Mouse (Mus musculus): ENCODE results near the gene Stag1.
"Not testable (repeated sequence)": the region's sequence is repeated elsewhere in the genome, so short reads cannot be mapped to it uniquely, and the experiment has no call there.

Stag1 gene

DNA sequence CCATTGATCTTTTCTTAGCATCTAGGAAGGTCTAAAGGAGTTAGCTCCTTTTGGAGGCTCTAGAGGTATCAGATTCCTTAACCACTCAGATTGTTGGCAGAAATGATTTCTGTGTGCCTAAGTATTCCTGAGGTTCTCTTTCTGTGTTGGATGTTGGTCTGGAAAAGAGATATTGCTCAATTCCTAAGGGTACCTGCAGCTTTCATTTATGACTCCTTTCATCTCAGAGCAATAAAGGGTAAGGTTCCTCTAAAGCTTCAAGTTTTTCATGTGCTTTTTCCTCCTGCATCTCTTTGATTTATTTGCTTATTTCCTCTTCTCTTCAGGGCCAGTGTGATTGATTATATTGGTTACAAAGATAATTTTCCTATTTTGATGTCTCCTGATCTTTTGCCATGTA, 84.7 kb downstream of the Stag1 start:
- in situ Hi-C loops (cut with MboI): no loop called here

DNA sequence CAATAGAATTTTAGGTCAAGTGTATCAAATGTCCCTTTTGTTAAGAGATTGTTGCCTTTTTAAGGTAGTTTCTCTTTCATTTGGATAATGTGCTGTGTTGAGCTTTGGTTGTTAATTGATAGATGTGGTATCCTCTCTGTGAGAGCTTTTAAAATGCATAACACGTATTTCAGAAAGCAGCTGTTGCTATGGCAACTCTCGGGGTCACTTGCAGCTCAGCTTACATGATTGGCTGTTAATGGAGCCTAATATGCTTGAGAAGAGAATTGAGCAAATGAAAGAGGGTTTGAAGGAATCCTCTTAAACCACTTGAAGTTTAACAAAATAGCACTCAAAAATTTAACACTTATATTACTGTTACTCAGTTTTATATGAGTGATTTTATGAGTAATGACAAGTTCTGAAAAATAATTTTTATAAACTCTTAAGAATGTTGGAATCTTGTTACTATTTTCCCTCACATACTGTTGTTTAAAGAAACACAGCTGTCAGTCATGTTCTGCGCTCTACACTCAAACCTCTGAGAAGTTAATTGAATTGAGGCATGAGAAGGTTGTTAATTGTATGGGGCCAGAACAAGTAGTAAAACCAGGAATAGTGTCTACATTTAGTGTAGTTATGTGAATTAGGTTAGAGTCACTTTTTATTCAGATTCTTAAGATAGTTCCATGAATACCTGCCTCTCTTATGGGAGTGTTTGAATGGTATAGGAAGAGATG, 88.3 kb downstream of the Stag1 start:
- in situ Hi-C loops (cut with MboI): no loop called here

DNA sequence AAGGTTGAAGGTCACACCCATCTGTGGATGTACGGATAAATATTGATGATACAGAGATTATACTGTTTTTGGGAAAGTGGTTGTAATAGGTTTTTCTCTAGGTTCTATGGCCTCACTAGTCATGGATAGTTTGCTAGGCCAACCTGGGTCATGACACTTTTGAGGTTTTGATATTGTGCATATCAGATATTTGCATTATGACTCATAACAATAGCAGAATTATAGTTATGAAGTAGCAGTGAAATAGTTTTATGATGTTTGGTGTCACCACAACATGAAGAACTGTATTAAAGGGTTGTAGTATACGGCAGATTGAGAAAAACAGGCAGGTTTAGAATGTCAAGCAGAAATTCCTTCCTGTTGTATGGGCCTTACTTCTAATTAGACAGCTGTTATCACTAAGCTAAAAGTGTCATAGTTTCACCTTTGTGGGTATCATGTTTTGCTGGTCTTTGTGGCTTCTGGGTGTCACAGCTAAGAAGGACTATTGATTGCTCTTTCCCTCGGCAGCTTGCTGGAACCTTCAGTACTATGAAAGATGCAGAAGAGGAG, 92.2 kb downstream of the Stag1 start:
- in situ Hi-C loops (cut with MboI): no loop called here

DNA sequence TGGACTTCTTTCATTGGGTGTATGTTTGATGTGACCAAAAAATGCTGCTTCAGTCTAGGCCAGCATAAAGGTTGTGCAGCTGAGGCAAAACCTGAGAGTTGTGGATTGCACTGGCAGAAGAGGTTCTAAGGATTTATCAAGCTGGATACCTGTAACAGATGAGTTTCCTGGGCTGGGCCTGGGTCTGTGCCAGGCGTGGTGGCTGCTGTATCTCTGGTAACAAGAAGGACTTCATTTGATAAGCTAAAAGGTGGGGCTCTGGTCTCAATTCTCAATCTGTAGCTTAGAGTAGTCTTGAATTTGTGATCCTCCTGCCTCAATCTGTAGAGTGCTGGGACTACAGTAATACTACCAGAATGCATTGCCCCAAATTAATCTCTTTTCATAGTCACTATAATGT, 94.6 kb downstream of the Stag1 start:
- in situ Hi-C loops (cut with MboI): no loop called here

DNA sequence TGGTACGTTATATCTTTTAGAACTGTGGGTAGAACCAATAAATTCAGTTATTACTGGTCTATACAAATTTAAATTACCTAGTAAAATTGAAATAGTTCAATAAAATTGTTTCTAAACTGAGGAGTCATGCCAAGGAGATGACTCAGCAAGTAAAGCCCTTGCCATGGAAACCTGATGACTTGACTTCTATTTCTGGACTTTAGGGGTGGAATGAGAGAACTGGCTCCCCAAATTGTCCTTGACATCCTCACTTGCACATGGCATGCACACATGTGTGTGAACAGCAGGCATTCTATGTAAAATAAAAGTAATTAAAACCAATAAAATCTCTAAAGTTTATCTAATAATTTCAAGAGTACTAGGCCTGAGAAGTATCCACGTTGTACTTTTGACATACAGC, 98.9 kb downstream of the Stag1 start:
- in situ Hi-C loops (cut with MboI): no loop called here

DNA sequence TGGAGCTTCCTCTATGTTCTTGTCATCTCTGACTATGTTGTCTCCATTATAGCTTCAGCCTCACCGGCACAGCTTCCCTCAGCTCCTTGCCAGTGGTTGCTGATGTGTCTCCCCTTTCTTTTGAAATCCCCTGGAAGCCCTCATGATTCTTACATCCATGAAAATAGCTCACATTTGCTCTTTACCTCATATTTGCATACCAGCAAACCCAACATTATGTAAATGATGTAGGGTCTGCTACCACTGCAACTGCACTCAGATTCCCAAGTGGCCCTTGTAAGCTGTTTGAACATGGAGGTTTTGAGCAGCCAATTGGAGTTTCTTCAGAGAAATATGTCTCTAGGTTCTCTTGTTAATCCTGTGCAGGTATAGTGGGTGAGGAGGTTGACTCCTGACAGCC, 110.0 kb downstream of the Stag1 start:
- in situ Hi-C loops (cut with MboI): no loop called here

DNA sequence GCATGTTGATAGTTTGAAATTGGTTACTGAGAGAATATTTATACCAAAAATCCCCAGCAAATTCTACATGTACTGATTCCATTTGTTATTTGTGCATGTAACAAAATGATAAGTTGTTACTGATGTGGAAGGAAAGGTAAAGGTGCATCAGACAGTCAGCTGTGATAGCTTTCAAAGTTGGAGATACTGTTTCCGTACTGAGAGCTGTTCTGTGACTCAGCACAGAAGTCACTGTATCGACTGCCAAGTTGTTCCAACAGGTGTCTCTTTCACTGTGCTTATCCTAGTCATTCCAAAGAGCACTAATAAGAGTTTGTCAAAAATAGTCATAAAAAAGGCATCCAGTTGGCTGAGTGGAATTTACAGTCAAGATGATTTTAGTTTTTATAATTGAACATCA, 114.1 kb downstream of the Stag1 start:
- in situ Hi-C loops (cut with MboI): no loop called here

DNA sequence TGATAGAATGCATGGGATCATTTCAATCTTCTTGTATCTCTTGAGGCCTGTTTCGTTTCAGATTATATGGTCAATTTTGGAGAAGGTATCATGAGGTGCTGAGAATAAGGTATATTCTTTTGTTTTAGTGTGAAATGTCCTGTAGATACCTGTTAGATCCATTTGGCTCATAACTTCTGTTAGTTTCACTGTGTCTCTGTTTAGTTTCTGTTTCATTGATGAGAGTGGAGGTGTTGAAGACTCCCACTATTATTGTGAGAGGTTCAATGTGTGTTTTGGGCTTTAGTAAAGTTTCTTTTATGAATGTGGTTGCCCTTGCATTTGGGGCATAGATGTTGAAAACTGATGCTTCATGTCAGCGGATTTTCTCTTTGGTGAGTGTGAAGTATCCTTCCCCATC, 127.2 kb downstream of the Stag1 start:
- in situ Hi-C loops (cut with MboI): not testable (repeated sequence)

DNA sequence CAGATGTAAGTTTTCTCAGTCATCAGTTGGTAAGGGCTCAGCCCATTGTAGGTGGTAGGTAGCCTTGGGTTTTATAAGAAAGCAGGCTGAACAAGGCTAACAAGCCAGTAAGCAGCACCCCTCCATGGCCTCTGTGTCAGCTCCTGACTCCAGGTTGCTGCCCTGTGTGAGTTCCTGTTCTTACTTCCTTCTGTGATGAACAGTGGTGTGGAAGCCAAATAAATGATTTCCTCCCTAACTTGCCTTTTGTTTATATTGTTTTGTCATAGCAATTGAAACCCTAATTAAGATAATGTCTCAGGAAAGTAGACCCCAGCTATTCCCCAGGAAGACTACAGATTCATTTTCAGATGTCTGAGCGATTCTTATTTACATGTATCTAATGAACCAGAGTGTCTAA, 134.2 kb downstream of the Stag1 start:
- in situ Hi-C loops (cut with MboI): no loop called here

DNA sequence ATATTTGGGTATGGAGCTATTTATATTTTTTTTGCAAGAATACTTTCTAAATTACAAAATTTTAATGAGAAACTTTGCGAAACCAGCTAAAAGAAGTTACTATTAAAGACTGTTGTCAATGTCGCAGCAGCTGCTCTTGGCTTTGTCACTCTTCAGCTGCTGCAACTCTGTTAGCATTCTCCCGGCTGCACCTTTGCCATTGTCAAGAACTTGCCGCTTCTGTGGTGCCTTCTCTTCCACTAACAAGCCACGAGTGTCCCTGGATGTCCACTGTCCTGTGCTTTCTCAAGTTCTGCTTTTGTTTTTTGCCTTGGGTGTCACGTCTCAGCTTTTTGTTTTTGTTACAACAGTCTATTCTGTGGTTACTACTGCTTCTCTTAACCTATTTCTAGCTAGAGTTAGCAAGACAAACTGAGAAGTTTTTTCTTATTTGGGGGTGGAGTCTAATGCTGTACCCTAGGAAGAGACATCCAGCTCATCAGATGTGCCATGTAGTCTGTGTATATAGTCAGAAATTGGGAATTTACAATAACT, 136.4 kb downstream of the Stag1 start:
- in situ Hi-C loops (cut with MboI): no loop called here

DNA sequence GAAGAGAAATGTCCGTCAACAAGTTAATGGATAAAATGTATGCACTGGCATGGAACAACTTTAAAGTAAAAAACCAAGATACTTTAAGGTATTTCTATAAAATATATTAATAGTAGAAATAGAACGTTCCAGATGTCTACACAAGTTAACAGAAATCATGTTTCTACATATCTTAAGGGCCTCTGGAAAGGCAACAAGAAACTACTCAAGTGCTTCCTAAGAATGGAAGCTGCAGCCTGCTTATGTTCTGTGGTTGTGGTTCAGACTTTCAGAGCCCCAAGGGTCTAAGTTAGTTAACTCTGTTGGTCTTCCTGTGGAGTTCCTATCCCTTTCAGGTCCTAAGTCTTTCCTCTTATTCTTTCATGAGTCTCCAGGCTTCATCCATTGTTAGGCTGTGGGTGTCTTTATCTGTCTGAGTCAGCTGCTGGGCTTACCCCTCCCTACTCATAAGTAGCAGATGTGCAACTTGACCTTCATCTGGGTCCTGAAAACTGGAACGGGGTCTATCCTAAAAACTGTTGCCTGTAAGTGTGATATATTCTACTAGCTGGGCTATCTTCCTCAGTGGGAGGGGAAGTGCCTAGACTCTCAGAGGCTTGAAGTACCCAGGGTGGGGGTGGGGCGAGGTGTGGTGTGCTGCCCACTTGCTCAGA, 138.5 kb downstream of the Stag1 start:
- in situ Hi-C loops (cut with MboI): no loop called here

DNA sequence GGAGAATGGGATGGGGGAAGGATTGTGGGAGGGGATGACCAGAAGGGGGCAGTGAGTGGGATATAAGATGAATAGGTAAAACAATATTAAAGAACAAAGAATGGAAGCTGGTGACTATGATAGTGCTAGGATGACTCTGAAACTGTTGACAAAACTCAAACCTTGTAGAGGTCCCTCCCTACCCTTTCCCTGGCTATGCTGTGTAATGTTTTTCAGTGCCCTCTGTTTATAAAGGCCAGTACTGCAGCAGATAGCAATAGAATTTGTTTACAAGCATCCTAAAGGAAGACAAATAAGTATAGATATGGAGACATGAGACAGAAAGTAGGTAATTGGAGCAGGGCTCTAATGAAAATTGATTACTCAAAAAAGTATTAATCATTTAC, 139.0 kb downstream of the Stag1 start:
- in situ Hi-C loops (cut with MboI): no loop called here

DNA sequence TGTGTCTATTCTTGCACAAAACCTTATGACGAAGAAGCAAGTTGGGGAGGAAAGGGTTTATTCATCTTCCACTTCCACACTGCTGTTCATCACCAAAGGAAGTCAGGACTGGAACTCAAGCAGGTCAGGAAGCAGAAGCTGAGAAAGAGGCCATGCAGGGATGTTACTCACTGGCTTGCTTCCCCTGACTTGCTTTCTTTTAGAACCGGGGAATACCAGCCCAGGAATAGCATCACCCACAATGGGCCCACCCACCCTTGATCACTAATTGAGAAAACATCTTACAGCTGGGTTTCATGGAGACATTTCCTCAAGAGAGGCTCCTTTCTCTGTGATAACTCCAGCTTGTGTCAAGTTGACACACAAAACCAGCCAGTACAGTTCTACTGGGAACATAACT, 179.6 kb downstream of the Stag1 start:
- in situ Hi-C loops (cut with MboI): not testable (repeated sequence)

DNA sequence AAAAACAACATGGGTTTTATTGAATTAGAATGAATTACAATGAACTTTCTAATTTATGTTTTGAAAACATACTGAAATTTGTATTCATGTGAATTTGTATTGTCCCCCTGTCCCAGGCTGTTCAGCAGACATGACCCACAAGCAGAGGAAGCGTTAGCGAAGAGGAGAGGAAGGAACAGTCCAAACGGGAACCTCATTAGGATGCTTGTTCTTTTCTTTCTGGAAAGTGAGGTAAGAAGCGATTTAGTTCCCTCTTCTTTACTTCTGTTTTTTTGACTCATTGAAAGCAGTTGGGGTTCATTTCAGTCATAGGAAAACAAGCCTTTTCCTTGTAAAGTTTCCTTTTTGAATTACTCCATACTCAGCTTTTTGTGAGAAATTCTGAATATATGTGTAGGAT, 268.4 kb downstream of the Stag1 start:
- in situ Hi-C loops (cut with MboI): no loop called here

DNA sequence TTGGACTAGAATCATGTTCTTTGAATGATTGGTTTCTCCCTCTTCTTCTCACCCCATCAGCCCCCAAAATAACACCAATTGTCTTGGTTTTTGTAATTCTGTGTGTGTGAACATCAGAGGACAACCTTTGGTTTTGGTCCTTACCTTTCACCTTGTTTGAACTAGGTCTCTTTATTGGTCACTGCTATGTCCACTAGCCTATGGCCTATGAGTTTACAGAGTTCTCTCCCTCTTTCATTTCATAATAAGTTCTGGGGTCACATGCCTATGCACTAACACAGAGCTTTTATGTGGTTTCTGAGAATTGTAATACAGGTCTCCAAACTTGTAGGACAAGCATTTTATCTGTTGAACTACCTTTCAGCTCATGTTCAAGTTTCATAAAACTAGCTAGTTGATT, 272.0 kb downstream of the Stag1 start:
- in situ Hi-C loops (cut with MboI): no loop called here

DNA sequence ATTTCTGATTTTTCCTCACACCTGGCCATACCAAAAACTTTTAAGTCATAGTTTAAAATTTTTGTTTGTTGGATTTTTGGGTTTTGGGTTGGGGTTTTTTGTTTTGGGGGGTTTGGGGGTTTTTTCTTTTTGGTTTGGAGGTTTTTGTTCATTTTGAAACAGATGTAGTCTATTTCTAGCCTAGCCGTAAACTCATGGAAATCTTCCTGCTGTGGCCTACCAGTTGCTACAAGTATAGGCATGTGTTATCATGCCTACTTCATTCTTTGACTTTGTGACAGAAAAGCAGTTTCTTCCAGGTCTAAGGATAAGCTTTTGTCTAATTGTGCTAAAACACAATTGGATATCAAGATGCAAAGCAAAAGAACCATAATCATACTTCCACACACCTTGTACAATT, 298.5 kb downstream of the Stag1 start:
- in situ Hi-C loops (cut with MboI): no loop called here

DNA sequence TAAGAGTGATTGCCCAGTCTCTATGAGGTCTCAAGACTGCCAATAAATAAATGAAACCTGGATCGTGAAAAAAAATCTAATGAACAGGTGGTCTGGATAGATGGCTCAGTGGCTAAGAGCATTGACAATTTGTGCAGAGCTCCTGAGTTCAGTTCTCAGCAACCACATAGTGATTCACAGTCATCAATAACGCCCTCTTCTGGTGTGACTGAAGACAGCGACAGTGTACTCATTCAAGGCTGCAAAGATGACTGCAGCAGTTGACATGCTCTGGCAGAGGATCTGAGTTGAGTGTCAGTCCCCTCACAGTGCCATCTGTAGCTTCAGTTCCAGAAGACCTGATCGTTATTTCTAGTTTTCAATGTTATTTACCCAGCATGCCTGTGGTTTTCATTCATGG, 300.4 kb downstream of the Stag1 start:
- in situ Hi-C loops (cut with MboI): no loop called here

DNA sequence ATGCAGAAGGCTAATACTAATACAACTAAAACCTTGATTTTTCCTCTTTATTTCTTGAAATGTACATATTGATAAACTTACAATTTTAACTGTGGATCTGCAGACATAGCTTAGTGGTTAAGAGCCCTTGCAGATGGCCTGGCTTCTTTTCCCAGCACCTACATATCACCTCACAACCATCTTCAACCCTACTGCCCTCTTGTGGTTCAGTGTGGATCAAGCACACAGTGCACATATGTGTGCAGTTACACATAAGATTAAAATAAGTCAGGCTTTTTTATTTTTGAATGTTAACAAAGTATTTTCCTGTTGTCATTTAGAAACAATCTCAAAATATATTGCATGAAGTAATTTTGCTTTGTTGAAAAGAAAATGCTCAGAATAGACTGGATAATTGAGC, 312.8 kb downstream of the Stag1 start:
- in situ Hi-C loops (cut with MboI): no loop called here

DNA sequence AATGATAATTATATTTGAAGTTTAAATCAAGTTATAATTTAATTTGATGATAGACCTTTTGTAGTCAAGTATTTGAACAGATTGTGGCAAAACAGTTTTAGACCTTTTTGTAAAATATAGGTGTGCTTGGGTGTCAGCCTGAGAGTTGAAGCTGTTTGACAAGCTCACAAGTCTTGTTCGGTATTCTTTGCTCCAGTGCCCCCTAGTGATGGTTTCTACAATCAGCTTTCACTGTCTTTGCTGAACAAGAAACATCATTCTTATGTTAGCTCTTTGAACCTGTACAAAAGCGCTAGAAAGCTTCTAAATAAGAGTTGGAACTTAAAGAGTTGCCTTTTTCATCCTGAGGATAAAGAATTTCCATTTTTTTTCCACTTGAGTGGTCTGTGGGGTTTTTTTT, 319.5 kb downstream of the Stag1 start:
- in situ Hi-C loops (cut with MboI): no loop called here

DNA sequence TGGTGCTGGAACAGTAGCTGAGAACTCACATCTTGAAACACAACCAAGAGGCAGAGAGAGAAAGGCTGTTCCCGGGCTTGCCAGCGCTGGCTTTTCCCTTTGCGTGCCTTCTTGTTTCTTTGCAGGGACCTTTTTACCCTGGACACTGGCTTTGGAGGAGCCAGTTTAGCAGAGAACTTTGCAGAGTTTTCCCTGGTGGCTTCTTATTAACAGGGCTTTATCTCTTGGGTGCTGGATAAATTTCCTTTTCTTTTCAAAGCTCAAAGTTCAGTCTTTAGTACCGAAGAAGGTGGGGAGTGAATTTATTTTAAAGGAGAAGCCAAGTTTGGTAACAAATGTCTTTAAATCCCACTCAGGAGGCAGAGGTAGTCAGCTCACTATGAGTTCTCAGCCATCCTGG, 329.0 kb downstream of the Stag1 start:
- in situ Hi-C loops (cut with MboI): no loop called here

DNA sequence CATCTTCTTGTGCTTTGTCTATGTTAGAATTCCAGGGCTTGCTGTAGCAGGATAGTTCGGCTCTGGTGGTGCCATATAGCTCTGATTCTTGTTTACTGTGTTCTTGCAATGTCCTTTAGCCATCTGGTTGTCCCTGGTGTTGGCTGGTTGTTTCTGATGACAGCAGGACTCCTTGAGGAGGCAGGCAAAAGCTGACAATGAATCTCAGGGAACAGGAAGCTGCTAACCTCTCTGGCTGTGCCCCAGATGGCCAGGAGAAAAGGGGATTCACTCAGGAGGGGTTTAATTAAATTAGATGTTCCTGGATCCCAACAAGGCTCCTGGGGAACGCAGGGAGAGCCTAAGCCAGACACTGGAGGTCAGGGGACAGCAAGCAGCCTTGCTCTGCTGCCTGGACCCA, 344.4 kb downstream of the Stag1 start:
- in situ Hi-C loops (cut with MboI): no loop called here

DNA sequence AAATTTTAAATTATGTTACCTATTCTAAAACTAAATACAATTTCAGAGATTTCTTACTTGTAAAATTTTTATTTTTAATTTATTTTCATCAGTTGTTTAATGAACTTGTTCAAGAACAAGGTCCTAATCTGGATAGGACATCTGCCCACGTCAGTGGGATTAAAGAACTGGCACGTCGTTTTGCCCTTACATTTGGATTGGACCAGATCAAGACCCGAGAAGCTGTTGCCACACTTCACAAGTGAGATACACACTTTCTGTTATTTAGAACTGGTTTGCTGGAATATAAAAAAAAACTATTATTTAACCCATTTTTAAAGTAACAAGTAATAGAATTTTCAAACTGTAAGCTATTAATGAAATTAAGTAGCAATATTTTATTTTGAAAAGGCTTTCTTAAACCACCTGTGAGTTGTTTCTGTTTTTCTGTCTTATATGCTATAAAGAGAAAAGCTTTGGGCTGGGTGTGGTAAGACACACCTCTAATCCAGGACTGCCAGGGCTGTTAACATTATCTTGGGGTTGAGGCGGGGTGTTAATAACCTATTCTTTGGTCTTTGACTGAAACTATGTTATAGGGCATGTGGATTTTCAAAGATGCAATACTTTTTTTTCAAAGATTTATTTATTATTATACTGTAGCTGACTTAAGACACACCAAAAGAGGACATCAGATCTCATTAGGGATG, 347.2 kb downstream of the Stag1 start:
- in situ Hi-C loops (cut with MboI): no loop called here

DNA sequence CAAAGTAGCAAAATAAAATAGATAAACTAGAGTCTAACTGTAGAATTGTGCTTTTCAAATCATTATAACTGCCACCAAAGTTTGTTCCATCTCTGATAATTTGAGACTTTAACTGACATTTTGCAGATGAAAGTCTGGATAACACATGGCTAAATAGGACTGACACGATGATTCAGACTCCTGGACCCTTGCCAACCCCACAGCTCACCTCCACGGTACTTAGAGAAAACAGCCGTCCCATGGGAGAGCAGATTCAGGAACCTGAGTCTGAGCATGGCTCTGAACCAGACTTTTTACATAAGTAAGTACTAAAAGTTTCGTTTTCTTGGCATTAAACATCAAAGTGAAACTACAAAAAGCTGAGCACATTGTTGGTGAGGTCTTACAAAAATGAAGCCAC, 353.9 kb downstream of the Stag1 start:
- in situ Hi-C loops (cut with MboI): no loop called here
